Mouse (Mus musculus) brain, embryonic 14.5 days (tissue): Measurements from ENCODE around the gene Ddx28.

ENCODE experiments used
- CTCF ChIP-seq: fragments of 200-500 bp; IDR thresholded peaks from 2 replicates; pipeline ENCODE4 v1.5.1; 2012; ENCODE audit warnings: inconsistent platforms, mild to moderate bottlenecking, moderate library complexity, borderline replicate concordance; ENCODE audit not compliant: insufficient read depth, insufficient read length; ENCODE audit errors: extremely low read depth
- POLR2A ChIP-seq: fragments of 200-500 bp; IDR thresholded peaks from 2 replicates; pipeline ENCODE4 v1.6.1; 2012; ENCODE audit warnings: mild to moderate bottlenecking, inconsistent platforms, borderline replicate concordance; ENCODE audit not compliant: poor library complexity, insufficient read depth, insufficient read length, severe bottlenecking; ENCODE audit errors: extremely low read depth

DNA sequence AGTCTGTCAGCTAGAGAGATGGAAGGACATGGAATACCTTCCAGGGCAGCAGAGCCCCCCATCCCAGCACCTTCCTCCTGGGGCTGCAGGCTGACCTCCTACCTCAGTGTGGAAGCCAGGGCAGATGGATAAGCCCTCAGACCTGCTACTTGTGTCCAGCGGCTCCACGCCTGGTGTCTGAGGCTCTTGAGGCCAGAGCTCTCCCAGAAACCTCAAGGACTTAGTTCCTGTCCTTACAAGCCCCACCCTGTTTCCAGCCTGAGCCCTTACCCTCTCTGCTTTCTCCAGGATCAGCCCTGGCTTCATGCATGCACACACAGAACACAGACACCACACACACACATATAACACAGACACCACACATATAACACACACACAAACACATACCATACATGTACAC is 20.1 kb downstream of the Ddx28 start:
- TF ChIP-seq POLR2A (no peak), CTCF (no peak)
